Mouse (Mus musculus) heart, embryonic 13.5 days (tissue): ENCODE measurements around the gene Gm21972. TPM values are rescaled to one million over a fixed set of nuclear protein-coding genes. Genes with fewer than 3 reads are reported as not detected.

Experiments used
- ATAC-seq: fragments of 200-750 bp; cut with Nextera tagmentation; 2 replicates; pipeline ENCODE4 v1.8.0; 2017; ENCODE audit warnings: moderate TSS enrichment; ENCODE audit not compliant: insufficient number of reproducible peaks, low FRiP score, low TSS enrichment; ENCODE audit errors: extremely low read depth
- H3K27ac ChIP-seq: fragments of 300-500 bp; sonication (generic); replicated peaks from 2 replicates; pipeline ENCODE4 v1.5.1; 2015; ENCODE audit warnings: moderate library complexity, mild to moderate bottlenecking, inconsistent platforms
- H3K27me3 ChIP-seq: fragments of 300-500 bp; sonication (generic); replicated peaks from 2 replicates; pipeline ENCODE4 v1.6.1; 2015; ENCODE audit warnings: mild to moderate bottlenecking, inconsistent platforms
- H3K36me3 ChIP-seq: fragments of 300-500 bp; sonication (generic); 2 replicates; pipeline ENCODE4 v1.6.1; 2015; ENCODE audit warnings: mild to moderate bottlenecking, inconsistent platforms
- H3K4me1 ChIP-seq: fragments of 300-500 bp; sonication (generic); 2 replicates; pipeline ENCODE4 v1.6.1; 2015; ENCODE audit warnings: inconsistent platforms
- H3K4me2 ChIP-seq: fragments of 300-500 bp; sonication (generic); 2 replicates; pipeline ENCODE4 v1.6.1; 2015; ENCODE audit warnings: inconsistent platforms, mild to moderate bottlenecking, moderate library complexity
- H3K4me3 ChIP-seq: fragments of 300-500 bp; sonication (generic); 2 replicates; pipeline ENCODE4 v1.5.1; 2015; ENCODE audit warnings: moderate library complexity, mild to moderate bottlenecking, inconsistent platforms
- H3K9ac ChIP-seq: fragments of 300-500 bp; sonication (generic); 2 replicates; pipeline ENCODE4 v1.6.1; 2015; ENCODE audit warnings: inconsistent platforms, mild to moderate bottlenecking, moderate library complexity
- H3K9me3 ChIP-seq: fragments of 300-500 bp; sonication (generic); 2 replicates; pipeline ENCODE4 v1.6.1; 2016; ENCODE audit warnings: inconsistent platforms
- WGBS: fragments of 180-500 bp; shearing (Covaris S2); methylation state at CpG from one replicate; pipeline ENCODE4 v1.1.7; 2015; ENCODE audit warnings: mixed read lengths; 5-methylcytosine and 5-hydroxymethylcytosine counted together
- polyA plus RNA-seq: library from polyadenylated mRNA; unstranded; fragments of >200 nt; fragmentation: Nextera tagmentation; extraction: Ambion mirVana; gene quantifications from 2 replicates; pipeline ENCODE4 v1.2.1, GENCODE M21; 2015

The Gm21972 gene
- polyA plus RNA-seq = 0.28 TPM in 1 of 2 replicates, not detected in the other

- Histone ChIP-seq H3K9me3 (no peaks in the 10 kb centered on the region), H3K27ac (no peak within 1 kb of the TSS), H3K4me2 (no peak within 1 kb of the TSS), H3K27me3 (no peaks in the 10 kb centered on the region), H3K4me1 (no peaks in the 10 kb centered on the region), H3K4me3 (no peak within 1 kb of the TSS), H3K9ac (no peak within 1 kb of the TSS), H3K36me3 (peaks cover 93% of the 10 kb centered on the region)
- no peak for ATAC-seq
- 91% methylated on average over 4 of the region's 4 CpGs for WGBS
These were observed at the start of gene Gm21972 for GRCm38 (mm10) chr1:86133337-86133736. TSS of gene Gm21972 (plus strand) at chr1:86133637.

GRCm38 (mm10) chr1:86094413-86094812 is 39.0 kb upstream of the Gm21972 start:
- no peaks in the 10 kb centered on the region for H3K27me3 ChIP-seq
- H3K4me3 ChIP-seq = no peak overlapping the region
- peaks cover 86% of the 10 kb centered on the region for H3K36me3 ChIP-seq
- H3K4me2 ChIP-seq = no peak overlapping the region
- H3K9me3 ChIP-seq = no peaks in the 10 kb centered on the region
- ATAC-seq = no peak
- WGBS = 83% methylated on average over 7 of the region's 7 CpGs
- H3K4me1 ChIP-seq = no peaks in the 10 kb centered on the region
- H3K9ac ChIP-seq = no peak overlapping the region
- H3K27ac ChIP-seq = no peak overlapping the region

GRCm38 (mm10) chr1:86105054-86105453 is 28.4 kb upstream of the Gm21972 start:
- H3K4me3 ChIP-seq = no peak overlapping the region
- H3K4me1 ChIP-seq = no peaks in the 10 kb centered on the region
- H3K9me3 ChIP-seq = no peaks in the 10 kb centered on the region
- H3K9ac ChIP-seq = no peak overlapping the region
- 96% methylated on average over 1 of the region's 1 CpGs for WGBS
- H3K4me2 ChIP-seq = no peak overlapping the region
- H3K27ac ChIP-seq = no peak overlapping the region
- H3K27me3 ChIP-seq = no peaks in the 10 kb centered on the region
- no peak for ATAC-seq
- peaks cover 39% of the 10 kb centered on the region for H3K36me3 ChIP-seq

GRCm38 (mm10) chr1:86111779-86112178 is 21.7 kb upstream of the Gm21972 start, which contains the start of gene Htr2b:
TSS of gene Htr2b (minus strand) at chr1:86111970.
- Histone ChIP-seq H3K27ac (no peak within 1 kb of the TSS), H3K9ac (no peak within 1 kb of the TSS), H3K27me3 (no peaks in the 10 kb centered on the region), H3K9me3 (no peaks in the 10 kb centered on the region), H3K4me1 (no peaks in the 10 kb centered on the region), H3K4me3 (no peak within 1 kb of the TSS), H3K4me2 (no peak within 1 kb of the TSS), H3K36me3 (peaks cover 32% of the 10 kb centered on the region)
- no peak for ATAC-seq
- WGBS = 64% methylated on average over 6 of the region's 6 CpGs

- no peaks in the 10 kb centered on the region for H3K27me3 ChIP-seq
- no peak overlapping the region for H3K9ac ChIP-seq
- H3K27ac ChIP-seq = no peak overlapping the region
- H3K36me3 ChIP-seq = peaks cover 44% of the 10 kb centered on the region
- ATAC-seq = no peak
- H3K4me1 ChIP-seq = no peaks in the 10 kb centered on the region
- H3K9me3 ChIP-seq = no peaks in the 10 kb centered on the region
- H3K4me2 ChIP-seq = no peak overlapping the region
- WGBS = 92% methylated on average over 3 of the region's 3 CpGs
- no peak overlapping the region for H3K4me3 ChIP-seq
These were observed 19.3 kb upstream of the Gm21972 start for GRCm38 (mm10) chr1:86114141-86114540.

GRCm38 (mm10) chr1:86119549-86119948 is 13.9 kb upstream of the Gm21972 start:
- 86% methylated on average over 4 of the region's 4 CpGs for WGBS
- no peak overlapping the region for H3K27ac ChIP-seq
- H3K4me1 ChIP-seq = no peaks in the 10 kb centered on the region
- H3K9me3 ChIP-seq = no peaks in the 10 kb centered on the region
- no peak overlapping the region for H3K9ac ChIP-seq
- peaks cover 87% of the 10 kb centered on the region for H3K36me3 ChIP-seq
- no peak overlapping the region for H3K4me3 ChIP-seq
- no peaks in the 10 kb centered on the region for H3K27me3 ChIP-seq
- ATAC-seq = no peak
- H3K4me2 ChIP-seq = no peak overlapping the region

- 98% methylated on average over 2 of the region's 2 CpGs for WGBS
- Histone ChIP-seq H3K27me3 (no peaks in the 10 kb centered on the region), H3K27ac (no peak overlapping the region), H3K4me2 (no peak overlapping the region), H3K36me3 (peaks cover 93% of the 10 kb centered on the region), H3K4me3 (no peak overlapping the region), H3K9ac (no peak overlapping the region), H3K9me3 (no peaks in the 10 kb centered on the region), H3K4me1 (no peaks in the 10 kb centered on the region)
- ATAC-seq = no peak
These were observed 7.4 kb upstream of the Gm21972 start for GRCm38 (mm10) chr1:86126036-86126435.

GRCm38 (mm10) chr1:86135315-86135714 is 1.9 kb downstream of the Gm21972 start:
- no peak for ATAC-seq
- 92% methylated on average over 6 of the region's 6 CpGs for WGBS
- no peaks in the 10 kb centered on the region for H3K27me3 ChIP-seq
- H3K9ac ChIP-seq = no peak overlapping the region
- no peak overlapping the region for H3K4me3 ChIP-seq
- no peaks in the 10 kb centered on the region for H3K9me3 ChIP-seq
- H3K36me3 ChIP-seq = peaks cover 94% of the 10 kb centered on the region
- no peak overlapping the region for H3K27ac ChIP-seq
- H3K4me1 ChIP-seq = no peaks in the 10 kb centered on the region
- H3K4me2 ChIP-seq = no peak overlapping the region

GRCm38 (mm10) chr1:86141081-86141480 is 7.6 kb downstream of the Gm21972 start:
- Histone ChIP-seq H3K4me1 (0 out of 2 replicates have a peak, but pooled peaks cover 4% of the 10 kb centered on the region), H3K4me3 (no peak overlapping the region), H3K27ac (no peak overlapping the region), H3K9ac (no peak overlapping the region), H3K4me2 (no peak overlapping the region), H3K36me3 (peaks cover 54% of the 10 kb centered on the region), H3K9me3 (no peaks in the 10 kb centered on the region), H3K27me3 (no peaks in the 10 kb centered on the region)
- WGBS = 78% methylated on average over 3 of the region's 3 CpGs
- no peak for ATAC-seq

- 69% methylated on average over 4 of the region's 4 CpGs for WGBS
- no peak overlapping the region for H3K4me3 ChIP-seq
- 0 out of 2 replicates have a peak, but pooled peaks cover 4% of the 10 kb centered on the region for H3K4me1 ChIP-seq
- no peak for ATAC-seq
- no peak overlapping the region for H3K4me2 ChIP-seq
- H3K27ac ChIP-seq = peak overlapping the region; percentile 70
- peaks cover 35% of the 10 kb centered on the region for H3K36me3 ChIP-seq
- H3K9ac ChIP-seq = 0 out of 2 replicates have a peak overlapping the region, but pooled peaks have one; percentile 3
- H3K9me3 ChIP-seq = no peaks in the 10 kb centered on the region
- H3K27me3 ChIP-seq = no peaks in the 10 kb centered on the region
These were observed 9.7 kb downstream of the Gm21972 start for GRCm38 (mm10) chr1:86143165-86143564.

- no peak for ATAC-seq
These were observed 10.8 kb downstream of the Gm21972 start for GRCm38 (mm10) chr1:86144001-86144944.

More at GRCm38 (mm10) chr1:86144001-86144944, 10.8 kb downstream of the Gm21972 start:
- Histone ChIP-seq H3K4me1 (0 out of 2 replicates have a peak, but pooled peaks cover 4% of the 10 kb centered on the region), H3K9me3 (no peaks in the 10 kb centered on the region), H3K9ac (0 out of 2 replicates have a peak overlapping the region, but pooled peaks have one; percentile 3), H3K4me2 (no peak overlapping the region), H3K4me3 (no peak overlapping the region), H3K27me3 (no peaks in the 10 kb centered on the region), H3K36me3 (peaks cover 24% of the 10 kb centered on the region), H3K27ac (peak overlapping the region; percentile 70)
- 75% methylated on average over 21 of the region's 21 CpGs for WGBS
